ENCODE assay signal across 10 mouse cellular contexts in genomic region chr15:6522653-6523167, GRCm38 (mm10). TPM values are rescaled to one million over a fixed set of nuclear protein-coding genes. Genes with fewer than 3 reads are reported as not detected.
DNase-seq lines count a peak whose midpoint lies in the region; ATAC-seq and TF ChIP-seq lines count a peak whose summit lies in the region.
"Had no signal": no experiment of that assay in that cellular context is flagged by ENCODE, and none has a peak within 500 bp of the region (broad histone marks: within the 10 kb centered on the region; RNA-seq: fewer than 3 reads in every experiment).

Gene Fyb, plus strand, starts transcription at chr15:6522853.

- no peaks in the 10 kb centered on the region for H3K36me3 ChIP-seq in spleen, adult 2 months (ENCODE audit: control insufficient read depth, insufficient read depth, low read length)
- no peaks in the 10 kb centered on the region for H3K36me3 ChIP-seq in hindbrain, embryonic 12.5 days
- H3K36me3 ChIP-seq: neural tube, embryonic 12.5 days had no signal

- no peaks in the 10 kb centered on the region for H3K27me3 ChIP-seq in spleen, adult 2 months (ENCODE audit: control insufficient read depth, insufficient read depth, low read length)
- H3K27me3 ChIP-seq in hindbrain, embryonic 12.5 days: no peaks in the 10 kb centered on the region
- H3K27me3 ChIP-seq: neural tube, embryonic 12.5 days had no signal

- no peak for TF ChIP-seq POLR2A in spleen, adult 2 months (IDR thresholded peaks at IDR 0.05; ENCODE audit: low read depth, low read length)
- no peak for TF ChIP-seq POLR2A in bone marrow macrophage, adult 2 months (IDR thresholded peaks at IDR 0.05; ENCODE audit: borderline replicate concordance, low read depth, low read length)

- H3K4me3 ChIP-seq in spleen, adult 2 months (ENCODE audit: extremely low read depth, insufficient read depth, insufficient read length): peak within 1 kb of the TSS; percentile 60
- H3K4me3 ChIP-seq in bone marrow macrophage, adult 2 months (ENCODE audit: insufficient read depth, low read length): peak within 1 kb of the TSS; percentile 82
- no peak within 1 kb of the TSS for H3K4me3 ChIP-seq in hindbrain, embryonic 12.5 days
- H3K4me3 ChIP-seq: neural tube, embryonic 12.5 days had no signal

- TF ChIP-seq CTCF in spleen, adult 2 months (IDR thresholded peaks at IDR 0.05; ENCODE audit: extremely low read depth, insufficient read depth, insufficient read length, insufficient replicate concordance): no peak
- no peak for TF ChIP-seq CTCF in bone marrow macrophage, adult 2 months (IDR thresholded peaks at IDR 0.05; ENCODE audit: low read depth, low read length)

- no peak for ATAC-seq in hindbrain, embryonic 12.5 days (ENCODE audit: low FRiP score)

- no peak within 1 kb of the TSS for H3K9ac ChIP-seq in hindbrain, embryonic 12.5 days
- H3K9ac ChIP-seq: neural tube, embryonic 12.5 days had no signal

- H3K4me2 ChIP-seq in hindbrain, embryonic 12.5 days (replicated peaks): no peak within 1 kb of the TSS
- H3K4me2 ChIP-seq: neural tube, embryonic 12.5 days had no signal

- no peaks in the 10 kb centered on the region for H3K9me3 ChIP-seq in hindbrain, embryonic 12.5 days (replicated peaks)
- H3K9me3 ChIP-seq: neural tube, embryonic 12.5 days had no signal

- no peak for DNase-seq in spleen, adult 2 months (ENCODE audit: low read depth in 1 of 2, low spot score in 2 of 2)
- DNase-seq in spleen, postnatal 36 days (ENCODE audit: low spot score in 2 of 2): no peak
- DNase-seq in liver: peak; percentile 33
- peak; percentile 15 for DNase-seq in thymus, postnatal 0 days (ENCODE audit: low spot score)
- no peak for DNase-seq in right cerebral cortex, postnatal 10 days (ENCODE audit: low spot score in 2 of 2)
- DNase-seq in kidney, postnatal 4 days: no peak
- DNase-seq: kidney, postnatal 36 days had no signal

- H3K27ac ChIP-seq in spleen, adult 2 months (ENCODE audit: insufficient read depth, low read length): peak within 1 kb of the TSS; percentile 82
- peak within 1 kb of the TSS; percentile 95 for H3K27ac ChIP-seq in bone marrow macrophage, adult 2 months (ENCODE audit: insufficient read depth, low read depth, low read length)
- H3K27ac ChIP-seq in hindbrain, embryonic 12.5 days: no peak within 1 kb of the TSS
- H3K27ac ChIP-seq: neural tube, embryonic 12.5 days had no signal

- WGBS in spleen, adult 2 months: 6% methylated on average over 8 of the region's 8 CpGs
- WGBS in hindbrain, embryonic 12.5 days: 87% methylated on average over 8 of the region's 8 CpGs

- H3K4me1 ChIP-seq in spleen, adult 2 months (ENCODE audit: control insufficient read depth, insufficient read depth, insufficient read length): peaks cover 2% of the 10 kb centered on the region
- H3K4me1 ChIP-seq in bone marrow macrophage, adult 2 months (ENCODE audit: control insufficient read depth, insufficient read depth, low read length): peaks cover 30% of the 10 kb centered on the region
- H3K4me1 ChIP-seq in hindbrain, embryonic 12.5 days: no peaks in the 10 kb centered on the region
- H3K4me1 ChIP-seq: neural tube, embryonic 12.5 days had no signal

RNA-seq across cellular contexts. Expression of gene Fyb, which starts in this region (rescaled TPM):
- polyA plus RNA-seq in spleen, adult 2 months (2012; rRNA removed): 35.3 and 71.0 TPM in 2 replicates
- polyA plus RNA-seq in bone marrow macrophage, adult 2 months (2012; ENCODE audit: insufficient read depth, insufficient read length, missing spikeins): 1,205 and 1,358 TPM in 2 replicates
- polyA plus RNA-seq in thymus, postnatal 0 days (2015; fragmentation: Nextera tagmentation; extraction: Ambion mirVana): 209 and 242 TPM in 2 replicates
- polyA plus RNA-seq in hindbrain, embryonic 12.5 days (2016; fragmentation: Nextera tagmentation; extraction: Ambion mirVana): 4.8 and 5.5 TPM in 2 replicates

Comparison
In these comparisons a context has a peak if more than half of its experiments do, and no peak if none do; other contexts are left out.
1. DNase-seq: peak in liver (single experiment) and thymus, postnatal 0 days (single experiment); none in spleen, adult 2 months (0 of 2), spleen, postnatal 36 days (0 of 2), right cerebral cortex, postnatal 10 days (0 of 2) and kidney, postnatal 4 days (0 of 2).